Mouse (Mus musculus) ovary, postnatal 14 days (tissue): Measurements from ENCODE around the gene Smim6.
A peak's percentile ranks its signal among the peaks of the same experiment; 100 is the strongest.

Experiments used
- DNase-seq: peaks from one replicate; pipeline ENCODE4 v3.0.0; 2022; ENCODE audit warnings: low spot score

Smim6 gene

DNA sequence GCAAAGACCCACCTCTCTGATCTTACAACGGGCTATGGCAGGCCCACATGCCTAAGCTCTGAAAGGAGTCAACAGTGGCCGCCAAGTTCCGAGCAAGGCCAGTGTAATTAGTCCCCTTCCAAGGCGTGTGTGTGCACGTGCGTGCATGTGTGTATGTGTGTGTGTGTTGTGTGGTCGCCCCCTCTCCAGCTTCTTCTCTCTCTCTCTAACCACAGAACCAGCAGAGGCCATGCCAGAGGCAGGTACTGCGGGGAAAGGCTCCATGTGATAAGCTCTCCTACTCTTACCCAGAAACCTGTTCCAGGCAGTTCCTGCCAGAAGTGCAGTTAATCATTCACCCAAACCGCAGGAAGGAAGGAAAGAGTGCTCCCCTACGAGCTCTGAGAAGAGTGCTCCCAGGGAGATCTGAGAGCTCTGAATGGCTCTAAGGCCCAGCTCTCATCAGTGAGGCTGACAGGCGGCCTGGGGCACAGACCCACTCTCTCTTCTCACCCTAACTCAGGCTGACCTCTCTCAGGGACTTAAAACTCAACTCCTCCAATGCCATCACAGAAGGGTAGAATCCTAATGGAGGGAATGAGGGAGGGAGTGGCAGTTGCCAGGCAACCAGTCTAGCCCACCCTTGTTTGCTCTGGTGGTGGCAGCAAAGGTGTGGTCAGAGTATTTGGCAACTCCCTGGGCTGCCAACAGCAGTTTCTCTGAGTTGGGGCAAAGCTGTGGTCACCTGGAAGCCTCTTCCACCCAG, at the start of gene Smim6:
Gene Smim6 (plus strand): TSS at position 386 of the 745 bp plus-strand sequence.
- DNase-seq: no peak

- no peak for DNase-seq
Measured at GRCm38 (mm10) chr11:115863895-115864294, 47.9 kb upstream of the Smim6 start.

- no peak for DNase-seq
Measured at GRCm38 (mm10) chr11:115869393-115869792, 42.4 kb upstream of the Smim6 start.

DNA sequence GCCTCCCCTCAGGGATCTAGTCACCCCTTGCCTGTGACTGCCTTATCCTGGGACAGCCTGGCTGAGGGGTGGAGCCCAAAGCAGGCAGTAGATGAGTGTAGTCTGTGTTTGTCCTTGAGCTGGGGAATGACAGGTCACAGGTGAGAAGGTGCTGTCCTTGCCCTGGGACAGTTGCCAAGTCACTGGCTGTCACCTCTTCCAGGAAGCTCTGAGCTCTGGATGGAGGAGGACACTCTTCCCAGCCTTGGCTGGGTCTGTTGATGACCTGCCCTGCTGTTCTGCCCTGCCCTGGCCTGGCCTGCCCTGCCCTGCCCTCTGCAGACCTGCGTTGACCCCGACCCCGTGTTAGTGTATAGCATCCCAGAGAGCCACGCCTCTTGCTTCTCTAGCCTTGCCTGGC, 39.4 kb upstream of the Smim6 start:
- DNase-seq: no peak

- no peak for DNase-seq
Measured at GRCm38 (mm10) chr11:115875935-115876334, 35.9 kb upstream of the Smim6 start.

GRCm38 (mm10) chr11:115876438-115876837, 35.4 kb upstream of the Smim6 start:
- DNase-seq: no peak

- DNase-seq: no peak
Measured at GRCm38 (mm10) chr11:115877174-115877755, 34.6 kb upstream of the Smim6 start.

- DNase-seq: no peak
Measured at GRCm38 (mm10) chr11:115878071-115878470, 33.7 kb upstream of the Smim6 start.

- no peak for DNase-seq
Measured at GRCm38 (mm10) chr11:115881002-115881401, 30.8 kb upstream of the Smim6 start.

GRCm38 (mm10) chr11:115883251-115883650, 28.6 kb upstream of the Smim6 start:
- no peak for DNase-seq

GRCm38 (mm10) chr11:115884361-115884760, 27.5 kb upstream of the Smim6 start:
- DNase-seq: no peak

DNA sequence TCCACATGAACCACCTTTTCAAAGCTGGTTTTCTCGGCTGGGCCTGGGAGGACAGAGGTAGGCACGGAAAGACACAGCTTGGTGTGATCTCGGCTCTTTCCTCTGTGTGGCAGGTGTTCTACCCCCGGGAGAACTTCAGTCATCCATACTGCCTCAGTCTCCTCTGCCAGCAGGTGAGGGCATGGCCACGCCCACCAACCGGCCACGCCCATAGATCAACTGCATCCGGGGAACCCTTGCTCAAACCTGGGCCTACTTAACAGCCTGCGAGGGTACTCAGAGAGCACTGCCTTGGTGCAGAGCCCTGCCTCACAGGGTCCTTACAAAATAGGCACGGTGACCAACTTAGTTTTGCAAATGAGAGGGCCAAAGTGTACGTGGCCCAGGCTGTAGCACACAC, 26.5 kb upstream of the Smim6 start:
- no peak for DNase-seq

- no peak for DNase-seq
Measured at GRCm38 (mm10) chr11:115886446-115886845, 25.4 kb upstream of the Smim6 start.

DNA sequence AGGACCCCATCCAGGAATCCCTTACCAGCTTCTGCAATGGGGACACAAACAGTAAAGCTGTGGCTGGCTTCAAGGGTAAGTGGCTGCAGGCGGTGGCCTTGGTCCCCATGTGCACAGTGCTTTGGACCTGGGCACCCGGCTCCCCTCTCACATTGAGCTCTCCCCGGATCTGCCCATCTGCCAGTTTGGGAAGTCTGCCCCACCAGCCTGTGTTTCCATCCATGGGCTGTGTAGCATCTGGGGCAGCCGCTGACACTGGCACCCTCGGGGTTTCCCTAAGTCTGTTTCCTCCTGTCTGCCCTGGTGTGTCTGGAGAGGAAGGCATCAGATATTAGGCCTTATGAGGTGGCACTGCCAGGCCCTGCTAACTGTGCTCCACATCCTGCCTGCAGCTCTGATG, 23.8 kb upstream of the Smim6 start:
- DNase-seq: no peak

DNA sequence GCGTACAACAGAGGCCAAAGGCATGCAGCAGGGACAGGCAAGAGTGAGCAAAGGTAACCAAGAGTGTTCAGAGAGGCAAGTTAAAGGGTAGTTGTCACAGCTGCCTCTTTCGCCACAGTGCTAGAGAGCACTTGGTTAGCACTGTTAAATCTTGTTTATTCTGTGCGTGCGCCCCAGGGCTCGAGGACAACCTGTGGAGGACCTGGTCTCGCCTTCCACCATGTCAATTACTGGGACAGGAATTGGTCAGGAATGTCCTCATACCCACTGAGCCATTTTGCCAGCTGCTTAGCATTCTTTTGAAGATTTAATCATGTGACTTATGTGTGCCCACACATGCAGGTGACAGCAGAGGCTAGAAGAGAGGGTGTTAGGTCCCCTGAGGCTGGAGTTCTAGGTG, 22.7 kb upstream of the Smim6 start:
- no peak for DNase-seq

GRCm38 (mm10) chr11:115892213-115892612, 19.6 kb upstream of the Smim6 start:
- no peak for DNase-seq

DNA sequence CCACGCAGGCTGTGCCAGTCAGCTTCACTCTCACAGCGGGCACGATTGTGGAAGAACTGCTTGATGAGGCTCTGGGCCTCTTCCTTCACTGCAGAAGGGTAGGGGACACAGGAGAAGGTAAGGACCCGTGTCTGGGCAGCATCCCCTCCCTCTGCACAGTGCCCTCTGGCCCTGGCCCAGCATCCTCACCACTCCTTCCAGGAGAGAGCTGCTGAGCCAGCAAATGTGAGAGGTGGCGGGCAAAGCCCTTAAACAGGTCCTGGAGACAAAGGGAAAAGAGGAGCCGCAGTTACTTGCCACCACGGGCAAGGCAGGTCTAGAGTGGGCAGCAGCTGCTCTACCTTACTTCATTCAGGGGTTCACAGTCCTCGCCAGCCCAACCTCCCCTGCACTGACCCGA, 18.7 kb upstream of the Smim6 start:
- DNase-seq: no peak

GRCm38 (mm10) chr11:115894755-115895520, 16.9 kb upstream of the Smim6 start:
- no peak for DNase-seq

DNA sequence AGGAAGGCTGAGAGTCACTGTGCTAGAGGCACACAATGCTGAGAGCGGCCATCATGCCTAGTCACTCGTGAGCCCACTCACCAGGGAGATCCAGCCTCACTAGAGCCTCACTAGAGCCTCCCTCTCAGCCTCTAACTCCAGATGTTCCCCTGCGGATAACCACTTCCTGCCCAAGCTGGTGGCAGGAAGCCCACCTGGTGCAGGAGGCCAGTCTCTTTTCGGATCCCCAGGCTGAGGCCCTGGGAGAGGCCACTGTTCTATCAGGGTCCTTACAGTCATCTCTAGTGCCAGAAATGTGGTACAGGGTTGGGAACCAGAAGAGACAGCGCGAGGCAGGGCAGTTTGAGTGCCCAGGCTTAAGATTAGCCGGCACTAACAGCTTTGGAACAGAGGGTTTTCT, 13.4 kb upstream of the Smim6 start:
- no peak for DNase-seq

DNA sequence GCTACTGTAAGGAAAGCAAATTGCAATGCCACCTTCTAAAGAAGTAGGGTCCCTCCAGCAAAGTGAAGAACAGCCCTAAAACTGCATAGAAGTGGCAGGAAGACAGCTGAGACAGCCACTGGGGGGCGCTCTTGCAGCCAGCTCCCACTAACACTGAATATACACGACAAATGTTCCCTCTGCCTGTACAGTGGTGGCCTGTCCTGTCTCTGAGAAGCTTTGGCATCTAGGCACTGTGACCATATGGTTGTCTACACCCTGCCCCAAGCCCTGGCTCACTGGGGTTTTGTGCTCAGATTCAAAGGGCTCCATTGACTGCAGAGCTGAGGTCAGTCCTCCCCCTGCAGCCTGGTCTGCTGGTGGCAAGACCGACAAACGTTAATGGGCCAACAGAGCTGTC, 12.9 kb upstream of the Smim6 start:
- no peak for DNase-seq

DNA sequence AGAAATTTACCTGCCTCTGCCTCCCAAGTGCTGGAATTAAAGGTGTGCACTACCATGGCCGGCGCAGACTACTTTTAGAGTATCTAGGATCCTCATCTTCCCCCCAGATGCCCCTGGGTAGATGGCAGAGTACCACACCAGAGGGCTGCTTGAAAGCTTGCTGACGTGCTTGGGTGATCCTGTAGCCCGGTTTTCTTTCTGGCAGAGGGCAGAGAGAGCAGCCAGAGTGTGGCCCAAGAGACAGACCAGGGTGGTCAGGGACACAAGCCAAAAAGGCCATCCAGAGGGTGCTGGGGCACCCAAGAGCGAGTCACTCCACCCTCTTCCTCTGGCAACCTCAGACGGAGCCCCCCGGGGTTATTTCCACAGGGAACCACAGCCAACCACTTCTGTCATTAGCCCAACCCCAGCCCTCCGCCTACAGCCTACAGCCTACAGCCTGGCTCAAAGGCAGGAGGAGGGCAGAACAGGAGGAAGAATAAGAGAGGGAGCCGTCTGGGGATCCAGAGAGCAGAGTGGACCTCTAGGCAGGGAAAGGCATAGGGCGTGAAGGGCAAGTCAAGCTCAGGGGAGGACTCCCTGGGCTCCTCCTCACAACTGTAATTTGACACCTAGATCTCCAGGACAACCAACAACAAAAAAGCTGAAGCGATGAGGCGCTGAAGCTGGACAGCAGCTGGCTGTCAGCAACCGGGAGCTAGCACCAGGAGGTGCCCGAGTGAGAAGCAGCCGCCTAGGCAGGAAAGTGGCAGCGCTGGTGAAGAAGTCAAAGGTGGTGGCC, 12.1 kb upstream of the Smim6 start, which contains the start of gene Smim5:
Gene Smim5 (plus strand): TSS at position 481 of the 781 bp plus-strand sequence.
- DNase-seq: peak; percentile 52
